In genomic region chr17:8773391-8773790, GRCm38 (mm10) we compare ENCODE assay signal across 14 mouse cellular contexts.
A peak's percentile ranks its signal among the peaks of the same experiment; 100 is the strongest.
DNase-seq lines count a peak whose midpoint lies in the region.
"Had no signal": no experiment of that assay in that cellular context is flagged by ENCODE, and none has a peak within 500 bp of the region (broad histone marks: within the 10 kb centered on the region; RNA-seq: fewer than 3 reads in every experiment).

No protein-coding gene starts in this region.

- peak; percentile 22 for DNase-seq in layer of hippocampus, adult 11-12 months (ENCODE audit: low spot score)
- DNase-seq in layer of hippocampus, adult 9-10 months (ENCODE audit: low spot score) = no peak
- DNase-seq in right cerebral cortex, adult 18-20 months = peak; percentile 66
- no peak for DNase-seq in right cerebral cortex, postnatal 4 days
- peak; percentile 14 for DNase-seq in NIH3T3 (ENCODE audit: low read depth)
- peak; percentile 83 for DNase-seq in telencephalon, adult 2 months (ENCODE audit: low read depth, low spot score)
- no peak for DNase-seq in retina, embryonic 14.5 days (ENCODE audit: low spot score)
- DNase-seq: cerebellum, adult 9-11 months; gastrocnemius, postnatal 10 days; heart, adult 18-20 months; heart, postnatal 36 days; kidney, adult 8-10 months; kidney, postnatal 36 days; lung, adult 2 months had no signal

Comparison
In these comparisons a context has a peak if more than half of its experiments do, and no peak if none do; other contexts are left out.
1. DNase-seq: peak in layer of hippocampus, adult 11-12 months (single experiment), right cerebral cortex, adult 18-20 months (single experiment), NIH3T3 (single experiment) and telencephalon, adult 2 months (single experiment); none in layer of hippocampus, adult 9-10 months (single experiment), right cerebral cortex, postnatal 4 days (single experiment) and retina, embryonic 14.5 days (single experiment).